Mouse (Mus musculus) forebrain, embryonic 16.5 days (tissue): ENCODE data around the gene Smim7. TPM values are rescaled to one million over a fixed set of nuclear protein-coding genes. Genes with fewer than 3 reads are reported as not detected.

Experiments
- ATAC-seq: fragments of 200-750 bp; cut with Nextera tagmentation; 2 replicates; pipeline ENCODE4 v1.8.0; 2017; ENCODE audit warnings: mild to moderate bottlenecking, moderate library complexity
- H3K27ac ChIP-seq: fragments of 300-500 bp; sonication (generic); 2 replicates; pipeline ENCODE4 v1.5.1; 2014; ENCODE audit warnings: low read length, control low read depth
- H3K27me3 ChIP-seq: fragments of 300-500 bp; sonication (generic); replicated peaks from 2 replicates; pipeline ENCODE4 v1.6.1; 2014; ENCODE audit warnings: low read length; ENCODE audit not compliant: control insufficient read depth, insufficient read depth
- H3K36me3 ChIP-seq: fragments of 300-500 bp; sonication (generic); 2 replicates; pipeline ENCODE4 v1.6.1; 2014; ENCODE audit not compliant: control insufficient read depth, insufficient read depth
- H3K4me1 ChIP-seq: fragments of 300-500 bp; sonication (generic); replicated peaks from 2 replicates; pipeline ENCODE4 v1.6.1; 2014; ENCODE audit warnings: low read length; ENCODE audit not compliant: control insufficient read depth, insufficient read depth
- H3K4me2 ChIP-seq: fragments of 300-500 bp; sonication (generic); 2 replicates; pipeline ENCODE4 v1.6.1; 2014; ENCODE audit warnings: mild to moderate bottlenecking, low read length, control low read depth
- H3K4me3 ChIP-seq: fragments of 300-500 bp; sonication (generic); replicated peaks from 2 replicates; pipeline ENCODE4 v1.5.1; 2014; ENCODE audit warnings: mild to moderate bottlenecking, low read length, control low read depth
- H3K9ac ChIP-seq: fragments of 300-500 bp; sonication (generic); replicated peaks from 2 replicates; pipeline ENCODE4 v1.6.1; 2014; ENCODE audit warnings: low read depth, low read length, control low read depth
- H3K9me3 ChIP-seq: fragments of 300-500 bp; sonication (generic); 2 replicates; pipeline ENCODE4 v1.6.1; 2016; ENCODE audit warnings: low read length; ENCODE audit not compliant: control insufficient read depth
- WGBS: fragments of 180-500 bp; shearing (Covaris S2); extraction: QIAGEN DNeasy Blood & Tissue Kit; methylation state at CpG from one replicate; pipeline ENCODE4 v1.1.7; 2014; 5-methylcytosine and 5-hydroxymethylcytosine counted together
- polyA plus RNA-seq: library from polyadenylated mRNA; unstranded; fragments of >200 nt; fragmentation: Nextera tagmentation; extraction: Ambion mirVana; gene quantifications from 2 replicates; pipeline ENCODE4 v1.2.1, GENCODE M21; 2015

Smim7 gene
- polyA plus RNA-seq = 129 and 139 TPM in 2 replicates

DNA sequence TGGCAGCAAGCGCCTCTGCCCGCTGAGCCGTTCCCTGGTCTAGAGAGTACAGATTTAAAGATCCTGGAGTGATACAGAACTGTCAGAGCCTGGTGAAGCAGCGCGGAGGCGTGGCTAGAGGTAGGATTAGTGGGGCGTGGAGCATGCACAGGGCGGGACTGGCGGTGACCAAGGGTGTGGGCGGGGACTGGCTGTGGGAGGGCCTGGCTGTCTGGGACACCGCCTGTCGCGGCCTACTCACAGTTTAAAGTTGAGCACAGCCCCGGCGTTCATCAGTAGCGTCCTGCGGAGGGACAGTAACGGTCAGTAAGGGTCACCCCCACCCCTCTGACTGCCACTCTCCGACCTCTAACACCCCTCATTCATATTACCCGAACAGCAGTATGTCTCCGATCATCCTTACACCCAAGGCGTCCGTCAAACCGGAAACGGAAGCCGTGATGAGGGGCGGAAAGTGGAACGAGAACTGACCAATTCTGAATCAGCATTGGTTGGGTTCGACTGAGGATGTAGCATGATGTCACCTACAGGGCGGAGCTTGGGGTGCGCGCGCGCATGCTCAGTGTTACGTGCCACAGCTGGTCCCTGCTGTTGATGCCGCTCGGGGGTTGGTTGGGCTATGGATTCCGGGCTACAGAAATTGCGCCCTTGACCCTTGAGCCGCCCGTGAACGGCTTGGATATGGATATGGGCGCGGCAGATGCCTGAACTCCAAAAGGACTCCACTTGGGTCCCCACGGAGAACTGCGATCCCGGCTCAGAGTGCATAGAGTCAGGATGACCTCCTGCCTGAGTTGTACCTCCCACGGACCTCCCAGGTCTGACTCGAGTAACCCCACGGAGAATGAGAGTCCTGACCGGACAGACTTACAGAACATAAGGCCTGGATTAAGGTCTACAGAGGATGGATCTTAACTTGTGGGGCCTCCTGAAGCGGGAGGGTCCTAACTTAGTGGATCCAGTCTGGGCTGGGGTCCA, at the start of gene Smim7:
Gene Smim7, minus strand, starts transcription at position 456 of the 978 bp plus-strand sequence.
- Histone ChIP-seq H3K4me1 (peaks cover 27% of the 10 kb centered on the region), H3K27ac (peak within 1 kb of the TSS; percentile 84), H3K9ac (peak within 1 kb of the TSS; percentile 74), H3K36me3 (peaks cover 27% of the 10 kb centered on the region), H3K9me3 (no peaks in the 10 kb centered on the region), H3K4me3 (peak within 1 kb of the TSS; percentile 63), H3K27me3 (no peaks in the 10 kb centered on the region), H3K4me2 (peak within 1 kb of the TSS; percentile 76)
- under 1% methylated on average over 52 of the region's 52 CpGs for WGBS
- peak; percentile 97 for ATAC-seq

DNA sequence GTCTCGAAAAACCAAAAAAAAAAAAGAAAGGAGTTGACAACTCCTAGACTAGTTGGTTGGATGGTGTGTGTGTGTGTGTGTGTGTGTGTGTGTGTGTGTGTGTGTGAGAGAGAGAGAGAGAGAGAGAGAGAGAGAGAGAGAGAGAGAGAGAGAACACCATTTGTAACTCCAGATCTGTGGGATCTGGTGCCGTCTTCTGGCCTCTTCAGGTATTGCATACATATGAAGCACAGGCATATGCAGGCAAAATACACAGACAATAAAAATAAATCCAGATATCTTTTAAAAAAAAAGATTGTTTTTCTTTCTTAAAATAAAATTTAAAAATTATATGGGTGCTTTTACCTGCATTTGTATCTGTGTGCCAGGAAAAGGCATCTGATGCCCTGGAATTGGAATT, 19.3 kb upstream of the Smim7 start:
- Histone ChIP-seq H3K9ac (no peak overlapping the region), H3K4me1 (peaks cover 4% of the 10 kb centered on the region), H3K36me3 (no peaks in the 10 kb centered on the region), H3K9me3 (no peaks in the 10 kb centered on the region), H3K4me2 (no peak overlapping the region), H3K4me3 (no peak overlapping the region), H3K27ac (no peak overlapping the region), H3K27me3 (no peaks in the 10 kb centered on the region)
- no peak for ATAC-seq
- WGBS = 51% methylated on average over 2 of the region's 2 CpGs

DNA sequence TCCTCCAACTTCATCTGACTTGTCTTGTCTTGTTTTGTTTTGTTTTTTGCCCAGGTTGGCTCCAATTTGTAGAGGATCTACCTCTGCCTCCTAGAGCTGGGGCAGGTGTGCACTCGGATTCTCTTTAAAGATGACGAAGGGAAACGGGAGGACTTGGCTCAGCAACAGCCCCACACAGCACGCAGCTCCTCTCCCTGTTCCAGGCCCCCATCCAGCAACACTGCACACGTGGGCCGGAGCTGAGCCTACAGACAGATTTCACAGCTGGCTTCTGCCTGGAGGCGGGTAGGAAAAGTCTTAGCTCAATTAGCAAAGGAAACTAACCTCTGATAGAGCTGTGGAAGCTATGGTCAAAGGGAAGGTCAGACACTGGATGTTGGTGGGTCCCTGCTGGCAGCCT, 18.4 kb upstream of the Smim7 start:
- H3K4me3 ChIP-seq = no peak overlapping the region
- H3K27ac ChIP-seq = no peak overlapping the region
- WGBS = 77% methylated on average over 7 of the region's 7 CpGs
- peaks cover 4% of the 10 kb centered on the region for H3K4me1 ChIP-seq
- H3K36me3 ChIP-seq = no peaks in the 10 kb centered on the region
- no peaks in the 10 kb centered on the region for H3K27me3 ChIP-seq
- no peak overlapping the region for H3K9ac ChIP-seq
- ATAC-seq = no peak; the same call in 1 of the 2 replicates
- H3K9me3 ChIP-seq = no peaks in the 10 kb centered on the region
- H3K4me2 ChIP-seq = no peak overlapping the region

DNA sequence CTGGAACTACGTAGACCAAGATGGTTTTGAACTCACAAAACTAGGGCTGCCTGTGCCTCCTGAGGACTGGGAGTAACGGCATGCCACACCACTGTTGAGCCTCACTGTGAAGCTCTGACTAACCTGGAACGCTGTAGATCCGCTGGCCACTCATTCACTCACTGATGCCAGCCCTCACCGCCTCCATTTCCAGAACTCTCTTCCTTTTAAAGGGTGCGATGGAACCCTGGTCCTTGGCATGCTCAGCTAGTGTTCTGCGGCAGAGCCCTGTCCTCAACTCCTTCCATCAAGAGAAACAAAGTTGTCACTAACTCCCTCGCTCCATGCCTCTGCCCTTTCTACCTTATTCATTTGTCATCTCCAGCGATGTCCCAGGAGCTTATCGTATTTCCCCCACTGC, 18.0 kb upstream of the Smim7 start:
- Histone ChIP-seq H3K4me1 (peaks cover 4% of the 10 kb centered on the region), H3K36me3 (no peaks in the 10 kb centered on the region), H3K4me3 (no peak overlapping the region), H3K27me3 (no peaks in the 10 kb centered on the region), H3K27ac (no peak overlapping the region), H3K9ac (no peak overlapping the region), H3K4me2 (no peak overlapping the region), H3K9me3 (no peaks in the 10 kb centered on the region)
- WGBS = 89% methylated on average over 10 of the region's 10 CpGs
- no peak for ATAC-seq

DNA sequence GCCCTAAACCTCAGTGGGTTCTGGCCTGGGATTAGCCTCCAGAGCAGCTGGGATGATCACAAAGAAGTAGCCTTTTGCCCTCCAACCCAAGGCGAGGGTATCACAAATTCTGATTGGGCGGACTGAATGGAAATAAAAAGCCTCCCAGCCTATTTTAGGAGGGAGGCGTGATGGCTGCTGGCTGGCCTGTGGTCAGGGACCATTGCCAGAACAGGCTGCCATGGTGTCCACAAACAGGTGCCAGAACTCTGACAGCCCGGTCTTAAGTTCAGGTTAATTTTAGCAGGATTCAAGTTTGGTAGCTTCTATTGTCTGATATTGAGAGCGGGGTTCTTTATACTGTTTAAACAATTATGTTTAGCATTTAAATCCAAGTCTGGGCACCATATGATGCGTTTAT, 16.9 kb upstream of the Smim7 start:
- H3K4me3 ChIP-seq = no peak overlapping the region
- peaks cover 4% of the 10 kb centered on the region for H3K4me1 ChIP-seq
- no peak overlapping the region for H3K4me2 ChIP-seq
- no peak for ATAC-seq
- 54% methylated on average over 6 of the region's 6 CpGs for WGBS
- H3K9me3 ChIP-seq = no peaks in the 10 kb centered on the region
- no peak overlapping the region for H3K27ac ChIP-seq
- no peaks in the 10 kb centered on the region for H3K27me3 ChIP-seq
- H3K36me3 ChIP-seq = no peaks in the 10 kb centered on the region
- H3K9ac ChIP-seq = no peak overlapping the region

DNA sequence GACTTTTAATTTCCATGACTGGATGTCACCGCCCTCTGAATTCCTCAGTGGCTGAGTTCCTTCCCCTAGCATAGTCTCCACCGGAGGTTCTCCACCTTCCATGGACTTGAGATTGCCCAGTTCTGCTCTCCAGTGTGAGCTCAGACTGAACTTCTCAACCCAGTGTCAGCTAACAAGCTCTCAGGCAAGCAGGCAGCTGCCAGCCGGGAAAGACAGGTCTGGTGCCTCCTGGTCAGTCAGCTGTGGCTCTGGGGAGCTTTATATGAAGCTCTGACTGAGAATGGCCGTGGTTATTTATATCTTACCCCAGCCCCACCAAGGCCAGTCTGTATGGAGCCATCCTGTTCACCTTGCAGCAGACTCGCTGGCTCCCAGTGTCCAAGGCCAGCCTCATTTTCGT, 13.5 kb upstream of the Smim7 start:
- 83% methylated on average over 6 of the region's 6 CpGs for WGBS
- H3K27me3 ChIP-seq = no peaks in the 10 kb centered on the region
- H3K4me1 ChIP-seq = peaks cover 4% of the 10 kb centered on the region
- no peaks in the 10 kb centered on the region for H3K9me3 ChIP-seq
- no peak overlapping the region for H3K27ac ChIP-seq
- no peaks in the 10 kb centered on the region for H3K36me3 ChIP-seq
- ATAC-seq = no peak
- no peak overlapping the region for H3K4me3 ChIP-seq
- no peak overlapping the region for H3K4me2 ChIP-seq
- no peak overlapping the region for H3K9ac ChIP-seq

DNA sequence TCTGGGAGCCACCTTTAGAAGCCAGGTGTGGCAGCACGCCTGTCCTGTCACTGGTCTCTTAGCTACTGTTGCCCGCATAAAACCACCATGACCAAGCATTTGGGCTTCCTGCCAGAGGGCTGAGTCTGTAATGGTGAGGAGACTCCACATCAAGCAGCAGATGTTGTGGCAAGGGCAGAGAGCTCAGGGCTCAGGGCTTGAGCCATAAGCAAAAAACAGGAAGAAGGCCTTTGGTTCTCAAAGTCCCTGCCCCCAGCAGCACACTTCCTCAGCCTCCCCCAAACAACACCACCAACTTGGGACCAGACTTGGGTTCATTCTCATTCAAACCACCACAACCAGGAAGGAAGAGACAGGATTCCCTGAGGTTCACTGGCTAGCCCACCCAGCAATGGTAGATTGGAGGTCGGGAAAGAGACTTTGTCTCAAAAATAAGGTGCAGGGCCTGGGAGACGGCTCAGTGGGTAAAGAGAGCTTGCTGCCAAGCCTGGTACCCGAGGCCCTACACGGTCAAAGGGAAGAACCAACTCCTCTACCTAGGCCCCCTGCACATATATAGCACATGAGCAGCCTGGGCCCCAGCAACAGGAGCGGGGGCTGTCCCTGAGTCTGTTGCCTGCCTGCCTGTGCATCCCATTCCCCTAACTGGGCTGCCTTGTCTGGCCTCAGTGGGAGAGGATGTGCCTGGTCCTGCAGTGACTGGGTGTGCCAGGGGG, 12.3 kb upstream of the Smim7 start:
- Histone ChIP-seq H3K4me2 (no peak overlapping the region), H3K27ac (no peak overlapping the region), H3K4me1 (peaks cover 4% of the 10 kb centered on the region), H3K9me3 (no peaks in the 10 kb centered on the region), H3K4me3 (no peak overlapping the region), H3K9ac (no peak overlapping the region), H3K27me3 (no peaks in the 10 kb centered on the region), H3K36me3 (no peaks in the 10 kb centered on the region)
- no peak for ATAC-seq
- 84% methylated on average over 7 of the region's 7 CpGs for WGBS

DNA sequence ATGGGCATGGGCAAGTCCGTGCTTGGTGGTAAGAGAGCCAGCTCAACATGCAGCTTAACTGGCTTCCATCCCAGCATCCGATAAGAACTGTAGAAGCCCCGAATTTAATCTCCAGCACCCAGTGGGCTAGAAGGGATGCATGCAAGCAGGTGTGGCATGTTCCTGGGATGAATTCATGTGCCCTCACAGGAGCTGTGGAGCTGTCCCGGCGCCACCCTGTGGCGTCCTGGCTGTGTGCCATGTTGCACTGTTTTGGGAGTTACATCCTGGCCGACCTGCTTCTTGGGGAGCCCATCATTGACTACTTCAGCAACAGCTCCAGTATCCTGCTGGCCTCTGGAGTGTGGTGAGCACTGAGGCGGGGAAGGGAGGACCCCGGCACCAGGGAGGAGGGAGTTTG, 8.5 kb upstream of the Smim7 start:
- Histone ChIP-seq H3K4me1 (no peaks in the 10 kb centered on the region), H3K27me3 (no peaks in the 10 kb centered on the region), H3K9me3 (no peaks in the 10 kb centered on the region), H3K27ac (no peak overlapping the region), H3K9ac (no peak overlapping the region), H3K36me3 (no peaks in the 10 kb centered on the region), H3K4me2 (no peak overlapping the region), H3K4me3 (no peak overlapping the region)
- WGBS = 73% methylated on average over 9 of the region's 9 CpGs
- ATAC-seq = no peak

DNA sequence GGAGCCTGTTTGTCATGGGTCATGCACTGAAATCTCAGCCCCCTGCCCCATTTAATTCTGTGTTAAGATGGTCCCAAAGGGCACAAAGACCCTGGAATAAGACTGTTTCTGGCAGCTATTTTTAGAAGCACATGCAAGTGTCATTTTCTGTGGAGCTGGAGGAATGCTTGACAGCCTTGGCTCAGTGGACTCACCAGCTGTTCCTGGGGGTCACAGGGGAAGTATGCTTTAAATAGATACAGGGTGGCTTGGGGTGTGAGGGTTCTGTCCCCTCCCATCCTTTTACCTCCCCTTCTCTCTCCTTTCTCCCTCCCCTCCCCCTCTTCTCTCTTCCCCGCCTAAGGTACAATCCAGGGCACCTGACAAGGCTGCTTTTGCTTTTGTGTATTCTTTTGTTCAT, 7.1 kb upstream of the Smim7 start:
- H3K4me1 ChIP-seq = peaks cover 7% of the 10 kb centered on the region
- no peak for ATAC-seq
- H3K9me3 ChIP-seq = no peaks in the 10 kb centered on the region
- no peak overlapping the region for H3K4me3 ChIP-seq
- no peak overlapping the region for H3K27ac ChIP-seq
- no peaks in the 10 kb centered on the region for H3K27me3 ChIP-seq
- H3K36me3 ChIP-seq = no peaks in the 10 kb centered on the region
- no peak overlapping the region for H3K9ac ChIP-seq
- WGBS = 63% methylated on average over 1 of the region's 1 CpGs
- H3K4me2 ChIP-seq = no peak overlapping the region
